Mouse (Mus musculus): ENCODE data around the gene Col26a1.

DNA sequence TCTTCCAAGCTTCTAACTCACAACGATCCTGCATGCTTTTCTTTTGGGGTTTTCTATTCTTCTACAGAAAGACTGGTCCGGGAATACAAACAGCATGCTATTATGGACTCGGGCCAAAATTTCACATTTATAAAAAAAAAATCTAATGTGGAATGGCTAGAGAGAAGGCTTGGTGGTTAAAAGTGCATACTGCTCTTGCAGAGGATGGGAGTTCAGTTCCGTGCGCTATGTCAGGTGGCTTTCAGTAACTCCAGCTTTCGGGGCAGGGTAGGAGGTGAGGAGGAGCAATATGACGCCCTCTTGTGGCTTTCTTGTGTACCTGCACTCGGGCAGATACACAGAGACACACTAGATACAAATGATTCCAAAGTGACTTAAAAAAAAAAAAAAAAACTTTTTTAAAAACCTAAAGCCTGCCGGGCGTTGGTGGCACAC is 12.5 kb upstream of the Col26a1 start:
- no peak for TF ChIP-seq CTCF (IDR thresholded peaks at IDR 0.05; ENCODE audit: control insufficient read depth, insufficient read depth, low read length)
- TF ChIP-seq POLR2A (IDR thresholded peaks at IDR 0.05; ENCODE audit: borderline replicate concordance, control insufficient read depth, low read depth, low read length), result no peak

Data from bone marrow, adult 2 months (tissue).